14 mouse cellular contexts compared by ENCODE assay signal in the genomic region with DNA sequence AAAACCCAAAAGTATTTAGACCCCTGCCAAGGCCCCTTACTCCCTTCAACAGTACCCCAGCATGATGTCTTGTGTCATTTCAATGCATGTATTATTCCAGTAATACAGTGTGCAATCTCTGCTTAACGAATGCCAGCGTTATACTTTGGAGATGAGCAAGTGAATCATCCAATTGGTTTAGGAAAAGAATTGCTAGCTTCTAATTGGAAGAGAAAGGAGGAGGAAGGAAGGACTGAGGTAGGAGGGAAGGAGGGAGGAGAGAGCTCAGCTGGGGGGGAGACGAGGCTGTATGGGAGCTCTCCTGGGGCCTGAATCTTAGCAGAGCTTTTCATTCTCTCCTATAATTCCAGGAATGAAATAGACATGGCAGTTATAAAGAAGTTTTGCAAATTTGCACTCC.
"Had no signal": no experiment of that assay in that cellular context is flagged by ENCODE, and none has a peak within 500 bp of the region (broad histone marks: within the 10 kb centered on the region; RNA-seq: fewer than 3 reads in every experiment).

No protein-coding gene starts in this region.

- H3K4me3 ChIP-seq: limb, embryonic 15.5 days; liver, embryonic 12.5 days; megakaryocyte, embryonic 14.5 days; midbrain, embryonic 15.5 days; stomach, embryonic 15.5 days had no signal

- H3K27me3 ChIP-seq: limb, embryonic 15.5 days; liver, embryonic 12.5 days; megakaryocyte, embryonic 14.5 days; midbrain, embryonic 15.5 days; stomach, embryonic 15.5 days had no signal

- DNase-seq: kidney, postnatal 36 days; layer of hippocampus, adult 9-11 months; layer of hippocampus, postnatal 36 days; lung, embryonic 14.5 days; lung, postnatal 14 days; right cerebral cortex, postnatal 14 days; thymus, postnatal 36 days had no signal

- H3K36me3 ChIP-seq: limb, embryonic 15.5 days; liver, embryonic 12.5 days; midbrain, embryonic 15.5 days; stomach, embryonic 15.5 days had no signal

- H3K27ac ChIP-seq: limb, embryonic 15.5 days; liver, embryonic 12.5 days; macrophage; midbrain, embryonic 15.5 days; stomach, embryonic 15.5 days had no signal

- ATAC-seq: liver, embryonic 12.5 days; midbrain, embryonic 15.5 days had no signal

- H3K4me2 ChIP-seq: limb, embryonic 15.5 days; liver, embryonic 12.5 days; lung, embryonic 14.5 days; midbrain, embryonic 11.5 days; midbrain, embryonic 15.5 days; stomach, embryonic 15.5 days had no signal

- H3K9ac ChIP-seq: limb, embryonic 15.5 days; liver, embryonic 12.5 days; lung, embryonic 14.5 days; midbrain, embryonic 15.5 days; stomach, embryonic 15.5 days had no signal

- H3K9me3 ChIP-seq: limb, embryonic 15.5 days; liver, embryonic 12.5 days; megakaryocyte, embryonic 14.5 days; midbrain, embryonic 15.5 days; stomach, embryonic 15.5 days had no signal

- H3K4me1 ChIP-seq: limb, embryonic 15.5 days; midbrain, embryonic 15.5 days; stomach, embryonic 15.5 days had no signal
